ENCODE assay signal across 11 mouse cellular contexts in the genomic region with DNA sequence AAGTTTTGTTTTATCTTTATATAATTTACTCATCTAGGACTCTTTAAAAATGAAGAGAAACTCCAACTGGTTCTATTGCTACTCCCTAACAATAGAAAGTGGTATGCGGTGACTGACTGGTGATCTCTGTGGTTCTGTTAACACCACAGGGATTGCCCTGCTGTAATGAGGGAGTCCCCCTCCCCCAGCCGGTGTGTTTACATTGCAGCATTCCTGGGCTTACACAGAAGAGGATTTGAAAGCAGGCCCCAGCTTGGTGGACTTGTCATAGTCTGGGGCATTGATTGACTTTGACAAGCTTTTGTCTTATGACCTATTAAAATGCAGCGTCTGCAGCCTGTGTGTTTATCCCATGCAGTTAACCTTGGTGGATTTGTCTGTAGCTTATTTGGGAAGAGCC.
DNase-seq lines count a peak whose midpoint lies in the region; ATAC-seq and TF ChIP-seq lines count a peak whose summit lies in the region.
"Had no signal": no experiment of that assay in that cellular context is flagged by ENCODE, and none has a peak within 500 bp of the region (broad histone marks: within the 10 kb centered on the region; RNA-seq: fewer than 3 reads in every experiment).

No protein-coding gene starts in this region.

- H3K4me2 ChIP-seq in forebrain, embryonic 12.5 days = no peak overlapping the region
- H3K4me2 ChIP-seq in forebrain, postnatal 0 days (ENCODE audit: low read depth) = no peak overlapping the region
- H3K4me2 ChIP-seq in liver, embryonic 15.5 days = no peak overlapping the region
- no peak overlapping the region for H3K4me2 ChIP-seq in liver, embryonic 11.5 days
- H3K4me2 ChIP-seq in midbrain, embryonic 13.5 days (replicated peaks) = no peak overlapping the region
- H3K4me2 ChIP-seq: embryonic facial prominence, embryonic 13.5 days; limb, embryonic 12.5 days had no signal

- H3K9ac ChIP-seq in forebrain, embryonic 12.5 days = no peak overlapping the region
- no peak overlapping the region for H3K9ac ChIP-seq in forebrain, postnatal 0 days
- no peak overlapping the region for H3K9ac ChIP-seq in liver, embryonic 15.5 days
- H3K9ac ChIP-seq in liver, embryonic 11.5 days (ENCODE audit: low read depth, low read length) = no peak overlapping the region
- no peak overlapping the region for H3K9ac ChIP-seq in midbrain, embryonic 13.5 days (replicated peaks)
- H3K9ac ChIP-seq: embryonic facial prominence, embryonic 13.5 days; limb, embryonic 12.5 days had no signal

- no peak for TF ChIP-seq CTCF in forebrain, postnatal 0 days (IDR thresholded peaks at IDR 0.05; ENCODE audit: low read depth)

- peaks cover 5% of the 10 kb centered on the region for H3K4me1 ChIP-seq in forebrain, embryonic 12.5 days
- no peaks in the 10 kb centered on the region for H3K4me1 ChIP-seq in forebrain, postnatal 0 days (ENCODE audit: insufficient read depth)
- peaks cover 11% of the 10 kb centered on the region for H3K4me1 ChIP-seq in liver, embryonic 15.5 days (replicated peaks)
- peaks cover 10% of the 10 kb centered on the region for H3K4me1 ChIP-seq in liver, embryonic 11.5 days (replicated peaks; ENCODE audit: control insufficient read depth, insufficient read depth, low read length)
- peaks cover 4% of the 10 kb centered on the region for H3K4me1 ChIP-seq in midbrain, embryonic 13.5 days (replicated peaks)

- no peak overlapping the region for H3K4me3 ChIP-seq in forebrain, embryonic 12.5 days (replicated peaks)
- H3K4me3 ChIP-seq in forebrain, postnatal 0 days (ENCODE audit: low read depth, low read length) = no peak overlapping the region
- no peak overlapping the region for H3K4me3 ChIP-seq in liver, embryonic 15.5 days (replicated peaks)
- no peak overlapping the region for H3K4me3 ChIP-seq in liver, embryonic 11.5 days (ENCODE audit: low read depth, low read length)
- H3K4me3 ChIP-seq in midbrain, embryonic 13.5 days (replicated peaks) = no peak overlapping the region
- H3K4me3 ChIP-seq: embryonic facial prominence, embryonic 13.5 days; limb, embryonic 12.5 days had no signal

- peak; percentile 60; the same call in 1 of the 2 replicates for ATAC-seq in forebrain, embryonic 12.5 days (ENCODE audit: low FRiP score)
- ATAC-seq in forebrain, postnatal 0 days = no peak
- ATAC-seq in liver, embryonic 15.5 days (ENCODE audit: insufficient read depth) = peak; percentile 42; the same call in 1 of the 2 replicates
- no peak for ATAC-seq in liver, embryonic 11.5 days (replicated peaks; ENCODE audit: low FRiP score)
- peak; percentile 79 for ATAC-seq in midbrain, embryonic 13.5 days
- no peak for ATAC-seq in megakaryocyte, adult 5-6 weeks (ENCODE audit: poor library complexity, severe bottlenecking)

- H3K27me3 ChIP-seq in forebrain, embryonic 12.5 days = no peaks in the 10 kb centered on the region
- no peaks in the 10 kb centered on the region for H3K27me3 ChIP-seq in forebrain, postnatal 0 days (ENCODE audit: insufficient read depth, low read length)
- no peaks in the 10 kb centered on the region for H3K27me3 ChIP-seq in liver, embryonic 15.5 days
- H3K27me3 ChIP-seq in liver, embryonic 11.5 days (replicated peaks; ENCODE audit: control insufficient read depth, insufficient read depth, low read length) = no peaks in the 10 kb centered on the region
- H3K27me3 ChIP-seq in midbrain, embryonic 13.5 days = no peaks in the 10 kb centered on the region
- H3K27me3 ChIP-seq: embryonic facial prominence, embryonic 13.5 days; limb, embryonic 12.5 days had no signal

- no peak overlapping the region for H3K27ac ChIP-seq in forebrain, embryonic 12.5 days
- no peak overlapping the region for H3K27ac ChIP-seq in forebrain, postnatal 0 days (ENCODE audit: low read depth, low read length)
- no peak overlapping the region for H3K27ac ChIP-seq in liver, embryonic 15.5 days (replicated peaks)
- no peak overlapping the region for H3K27ac ChIP-seq in liver, embryonic 11.5 days (ENCODE audit: low read depth, low read length)
- H3K27ac ChIP-seq in midbrain, embryonic 13.5 days = no peak overlapping the region
- H3K27ac ChIP-seq: limb, embryonic 12.5 days had no signal

- no peaks in the 10 kb centered on the region for H3K36me3 ChIP-seq in forebrain, embryonic 12.5 days (replicated peaks)
- H3K36me3 ChIP-seq in forebrain, postnatal 0 days (ENCODE audit: insufficient read depth) = no peaks in the 10 kb centered on the region
- H3K36me3 ChIP-seq in liver, embryonic 15.5 days (replicated peaks) = no peaks in the 10 kb centered on the region
- H3K36me3 ChIP-seq in liver, embryonic 11.5 days (ENCODE audit: control insufficient read depth, insufficient read depth, low read length) = no peaks in the 10 kb centered on the region
- no peaks in the 10 kb centered on the region for H3K36me3 ChIP-seq in midbrain, embryonic 13.5 days
- H3K36me3 ChIP-seq: embryonic facial prominence, embryonic 13.5 days; limb, embryonic 12.5 days had no signal

- no peaks in the 10 kb centered on the region for H3K9me3 ChIP-seq in forebrain, embryonic 12.5 days
- no peaks in the 10 kb centered on the region for H3K9me3 ChIP-seq in forebrain, postnatal 0 days (ENCODE audit: low read length)
- no peaks in the 10 kb centered on the region for H3K9me3 ChIP-seq in liver, embryonic 15.5 days (replicated peaks)
- no peaks in the 10 kb centered on the region for H3K9me3 ChIP-seq in liver, embryonic 11.5 days (ENCODE audit: control insufficient read depth, low read length)
- no peaks in the 10 kb centered on the region for H3K9me3 ChIP-seq in midbrain, embryonic 13.5 days
- H3K9me3 ChIP-seq: embryonic facial prominence, embryonic 13.5 days; limb, embryonic 12.5 days had no signal

- no peak for DNase-seq in forebrain, postnatal 0 days
- no peak for DNase-seq in liver, embryonic 11.5 days (ENCODE audit: low spot score)
- peak; percentile 69 for DNase-seq in embryo, embryonic 10.5 days (ENCODE audit: low spot score)
- no peak for DNase-seq in thymus, postnatal 14 days
- DNase-seq: thymus, postnatal 36 days had no signal

- 10% methylated on average over 3 of the region's 3 CpGs for WGBS in forebrain, embryonic 12.5 days
- whole genome bisulfite sequencing in forebrain, postnatal 0 days = 10% methylated on average over 3 of the region's 3 CpGs
- WGBS in liver, embryonic 15.5 days (ENCODE audit: insufficient replicate concordance) = 42% methylated on average over 3 of the region's 3 CpGs
- WGBS in liver, embryonic 11.5 days = 36% methylated on average over 3 of the region's 3 CpGs
- 5% methylated on average over 3 of the region's 3 CpGs for WGBS in midbrain, embryonic 13.5 days

Comparison
In these comparisons a context has a peak if more than half of its experiments do, and no peak if none do; other contexts are left out.
1. ATAC-seq: peak in forebrain, embryonic 12.5 days (single experiment), liver, embryonic 15.5 days (single experiment) and midbrain, embryonic 13.5 days (single experiment); none in forebrain, postnatal 0 days (single experiment), liver, embryonic 11.5 days (single experiment) and megakaryocyte, adult 5-6 weeks (single experiment).